In the genomic region with DNA sequence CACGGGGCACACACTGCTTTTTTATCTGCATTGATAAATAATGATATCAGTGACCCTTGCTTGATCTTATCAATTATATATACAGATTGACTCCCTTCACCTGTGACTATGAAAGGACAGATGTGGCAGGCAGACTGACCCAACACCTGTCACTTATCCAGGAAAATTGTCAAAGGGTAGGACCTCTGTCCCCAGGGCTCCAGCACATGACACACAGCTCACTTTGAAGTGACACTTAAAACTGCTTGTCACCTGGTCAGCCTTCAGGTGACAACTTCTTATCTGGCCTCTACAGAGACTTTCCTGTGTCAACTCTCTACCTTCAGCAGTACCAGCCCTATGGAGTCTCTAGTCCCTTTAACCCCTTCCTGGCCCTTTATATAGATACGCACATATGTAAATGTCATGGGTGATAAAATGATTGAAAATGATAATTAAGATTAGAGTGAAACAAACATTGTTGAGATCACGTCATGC, we compare ENCODE assay signal across 17 mouse cellular contexts. TPM values are rescaled to one million over a fixed set of nuclear protein-coding genes. Genes with fewer than 3 reads are reported as not detected.
DNase-seq lines count a peak whose midpoint lies in the region; ATAC-seq and TF ChIP-seq lines count a peak whose summit lies in the region.
"Had no signal": no experiment of that assay in that cellular context is flagged by ENCODE, and none has a peak within 500 bp of the region (broad histone marks: within the 10 kb centered on the region; RNA-seq: fewer than 3 reads in every experiment).

No protein-coding gene starts in this region.

- DNase-seq in intestine, embryonic 14.5 days (ENCODE audit: low spot score) = no peak
- no peak for DNase-seq in stomach, postnatal 0 days (ENCODE audit: low spot score)
- DNase-seq in urinary bladder, adult 18-20 months (ENCODE audit: low spot score in 2 of 2) = no peak
- no peak for DNase-seq in spleen, adult 18-20 months
- DNase-seq: cerebellum, adult 2 months; gastrocnemius, postnatal 10 days; heart, postnatal 10 days; kidney, adult 8-10 months; layer of hippocampus, postnatal 36 days; lung, postnatal 36 days; right cerebral cortex, adult 18-20 months; thymus, postnatal 25 days had no signal

- H3K27me3 ChIP-seq in intestine, embryonic 14.5 days (replicated peaks; ENCODE audit: control insufficient read depth, insufficient read depth, low read length) = no peaks in the 10 kb centered on the region
- no peaks in the 10 kb centered on the region for H3K27me3 ChIP-seq in intestine, postnatal 0 days (replicated peaks; ENCODE audit: control insufficient read depth, insufficient read depth, low read length)
- no peaks in the 10 kb centered on the region for H3K27me3 ChIP-seq in stomach, embryonic 16.5 days (ENCODE audit: control insufficient read depth, insufficient read depth, low read length)
- H3K27me3 ChIP-seq in stomach, postnatal 0 days (ENCODE audit: control insufficient read depth, insufficient read depth, low read length) = no peaks in the 10 kb centered on the region
- H3K27me3 ChIP-seq in midbrain, embryonic 12.5 days = no peaks in the 10 kb centered on the region
- H3K27me3 ChIP-seq: liver, embryonic 15.5 days; stomach, embryonic 15.5 days had no signal

- no peak overlapping the region for H3K9ac ChIP-seq in intestine, embryonic 14.5 days (ENCODE audit: low read length)
- H3K9ac ChIP-seq in intestine, postnatal 0 days (ENCODE audit: low read depth, low read length) = no peak overlapping the region
- H3K9ac ChIP-seq in stomach, embryonic 16.5 days (ENCODE audit: low read length) = no peak overlapping the region
- H3K9ac ChIP-seq in stomach, postnatal 0 days (ENCODE audit: low read length) = no peak overlapping the region
- no peak overlapping the region for H3K9ac ChIP-seq in midbrain, embryonic 12.5 days (replicated peaks)
- H3K9ac ChIP-seq: liver, embryonic 15.5 days; stomach, embryonic 15.5 days had no signal

- TF ChIP-seq CTCF in intestine, postnatal 0 days (IDR thresholded peaks at IDR 0.05; ENCODE audit: low read depth) = no peak
- no peak for TF ChIP-seq CTCF in stomach, postnatal 0 days (IDR thresholded peaks at IDR 0.05; ENCODE audit: low read depth)

- no peak overlapping the region for H3K4me2 ChIP-seq in intestine, embryonic 14.5 days (ENCODE audit: low read length)
- H3K4me2 ChIP-seq in intestine, postnatal 0 days (replicated peaks; ENCODE audit: low read depth) = no peak overlapping the region
- no peak overlapping the region for H3K4me2 ChIP-seq in stomach, embryonic 16.5 days (ENCODE audit: low read depth, low read length)
- no peak overlapping the region for H3K4me2 ChIP-seq in stomach, postnatal 0 days (replicated peaks; ENCODE audit: low read depth)
- H3K4me2 ChIP-seq in midbrain, embryonic 12.5 days (replicated peaks) = no peak overlapping the region
- H3K4me2 ChIP-seq: liver, embryonic 15.5 days; stomach, embryonic 15.5 days had no signal

- H3K4me1 ChIP-seq in intestine, embryonic 14.5 days (replicated peaks; ENCODE audit: control insufficient read depth, insufficient read depth, low read length) = no peaks in the 10 kb centered on the region
- H3K4me1 ChIP-seq in intestine, postnatal 0 days (replicated peaks; ENCODE audit: control insufficient read depth, insufficient read depth, low read length) = no peaks in the 10 kb centered on the region
- H3K4me1 ChIP-seq in stomach, embryonic 16.5 days (ENCODE audit: control insufficient read depth, insufficient read depth, low read length) = peaks cover 3% of the 10 kb centered on the region
- no peaks in the 10 kb centered on the region for H3K4me1 ChIP-seq in stomach, postnatal 0 days (replicated peaks; ENCODE audit: control insufficient read depth, insufficient read depth)
- H3K4me1 ChIP-seq in midbrain, embryonic 12.5 days = peaks cover 37% of the 10 kb centered on the region
- H3K4me1 ChIP-seq: liver, embryonic 15.5 days had no signal

- 0 out of 2 replicates have a peak, but pooled peaks have one; percentile 8 for ATAC-seq in intestine, embryonic 14.5 days (replicated peaks; ENCODE audit: low FRiP score, low TSS enrichment, low read depth)
- ATAC-seq in intestine, postnatal 0 days = no peak
- ATAC-seq in stomach, embryonic 16.5 days (ENCODE audit: insufficient read depth, low FRiP score) = peak; percentile 40; the same call in 1 of the 2 replicates
- no peak for ATAC-seq in stomach, postnatal 0 days (ENCODE audit: low FRiP score, low TSS enrichment)
- peak; percentile 20 for ATAC-seq in midbrain, embryonic 12.5 days (ENCODE audit: low FRiP score, low read depth)

- H3K27ac ChIP-seq in intestine, embryonic 14.5 days (ENCODE audit: low read depth) = no peak overlapping the region
- no peak overlapping the region for H3K27ac ChIP-seq in intestine, postnatal 0 days (ENCODE audit: low read depth, low read length)
- H3K27ac ChIP-seq in stomach, embryonic 16.5 days (ENCODE audit: low read length) = no peak overlapping the region
- H3K27ac ChIP-seq in stomach, postnatal 0 days (replicated peaks) = no peak overlapping the region
- H3K27ac ChIP-seq in midbrain, embryonic 12.5 days (replicated peaks) = peak overlapping the region; percentile 75
- H3K27ac ChIP-seq: liver, embryonic 15.5 days; stomach, embryonic 15.5 days had no signal

- H3K36me3 ChIP-seq in intestine, embryonic 14.5 days (ENCODE audit: control insufficient read depth, insufficient read depth, low read length) = no peaks in the 10 kb centered on the region
- H3K36me3 ChIP-seq in intestine, postnatal 0 days (ENCODE audit: control insufficient read depth, insufficient read depth) = no peaks in the 10 kb centered on the region
- no peaks in the 10 kb centered on the region for H3K36me3 ChIP-seq in stomach, embryonic 16.5 days (ENCODE audit: control insufficient read depth, insufficient read depth, low read length)
- H3K36me3 ChIP-seq in stomach, postnatal 0 days (ENCODE audit: control insufficient read depth, insufficient read depth, low read length) = no peaks in the 10 kb centered on the region
- no peaks in the 10 kb centered on the region for H3K36me3 ChIP-seq in midbrain, embryonic 12.5 days
- H3K36me3 ChIP-seq: liver, embryonic 15.5 days; stomach, embryonic 15.5 days had no signal

- no peak for TF ChIP-seq EP300 in stomach, postnatal 0 days (optimal IDR thresholded peaks at IDR 0.05)

- no peaks in the 10 kb centered on the region for H3K9me3 ChIP-seq in intestine, embryonic 14.5 days (ENCODE audit: control insufficient read depth, low read length)
- no peaks in the 10 kb centered on the region for H3K9me3 ChIP-seq in intestine, postnatal 0 days (ENCODE audit: control insufficient read depth)
- H3K9me3 ChIP-seq in stomach, embryonic 16.5 days (replicated peaks; ENCODE audit: control insufficient read depth, low read length) = no peaks in the 10 kb centered on the region
- no peaks in the 10 kb centered on the region for H3K9me3 ChIP-seq in stomach, postnatal 0 days (ENCODE audit: control insufficient read depth, low read length)
- peaks cover 11% of the 10 kb centered on the region; the same call in 1 of the 2 replicates for H3K9me3 ChIP-seq in midbrain, embryonic 12.5 days
- H3K9me3 ChIP-seq: liver, embryonic 15.5 days; stomach, embryonic 15.5 days had no signal

- WGBS in intestine, embryonic 14.5 days = 68% methylated on average over 3 of the region's 3 CpGs
- WGBS in intestine, postnatal 0 days = 52% methylated on average over 3 of the region's 3 CpGs
- WGBS in stomach, embryonic 16.5 days = 60% methylated on average over 3 of the region's 3 CpGs
- WGBS in stomach, postnatal 0 days = 59% methylated on average over 3 of the region's 3 CpGs
- 58% methylated on average over 3 of the region's 3 CpGs for WGBS in midbrain, embryonic 12.5 days

- H3K4me3 ChIP-seq in intestine, embryonic 14.5 days (ENCODE audit: low read depth, low read length) = no peak overlapping the region
- no peak overlapping the region for H3K4me3 ChIP-seq in intestine, postnatal 0 days (ENCODE audit: low read depth, low read length)
- no peak overlapping the region for H3K4me3 ChIP-seq in stomach, embryonic 16.5 days (replicated peaks; ENCODE audit: low read length)
- H3K4me3 ChIP-seq in stomach, postnatal 0 days (ENCODE audit: low read depth, low read length) = no peak overlapping the region
- H3K4me3 ChIP-seq in midbrain, embryonic 12.5 days = no peak overlapping the region
- H3K4me3 ChIP-seq: liver, embryonic 15.5 days; stomach, embryonic 15.5 days had no signal

RNA-seq across cellular contexts. Expression of gene Kif21a, which starts 7.2 kb away (rescaled TPM):
- polyA plus RNA-seq in intestine, embryonic 14.5 days (2014; fragmentation: Nextera tagmentation; extraction: Ambion mirVana) = 12.5 and 12.8 TPM in 2 replicates
- 13.3 and 16.0 TPM in 2 replicates for polyA plus RNA-seq in intestine, postnatal 0 days (2015; fragmentation: Nextera tagmentation; extraction: Ambion mirVana)
- polyA plus RNA-seq in stomach, embryonic 16.5 days (2015; fragmentation: Nextera tagmentation; extraction: Ambion mirVana) = 20.8 and 24.8 TPM in 2 replicates
- polyA plus RNA-seq in stomach, postnatal 0 days (2015; fragmentation: Nextera tagmentation; extraction: Ambion mirVana) = 17.2 and 18.2 TPM in 2 replicates
- 60.3 and 69.7 TPM in 2 replicates for polyA plus RNA-seq in midbrain, embryonic 12.5 days (2016; fragmentation: Nextera tagmentation; extraction: Ambion mirVana)

Comparison
In these comparisons a context has a peak if more than half of its experiments do, and no peak if none do; other contexts are left out.
1. ATAC-seq: peak in intestine, embryonic 14.5 days (single experiment), stomach, embryonic 16.5 days (single experiment) and midbrain, embryonic 12.5 days (single experiment); none in intestine, postnatal 0 days (single experiment) and stomach, postnatal 0 days (single experiment).